Mouse (Mus musculus): ENCODE results near the gene Klhl32.

DNA sequence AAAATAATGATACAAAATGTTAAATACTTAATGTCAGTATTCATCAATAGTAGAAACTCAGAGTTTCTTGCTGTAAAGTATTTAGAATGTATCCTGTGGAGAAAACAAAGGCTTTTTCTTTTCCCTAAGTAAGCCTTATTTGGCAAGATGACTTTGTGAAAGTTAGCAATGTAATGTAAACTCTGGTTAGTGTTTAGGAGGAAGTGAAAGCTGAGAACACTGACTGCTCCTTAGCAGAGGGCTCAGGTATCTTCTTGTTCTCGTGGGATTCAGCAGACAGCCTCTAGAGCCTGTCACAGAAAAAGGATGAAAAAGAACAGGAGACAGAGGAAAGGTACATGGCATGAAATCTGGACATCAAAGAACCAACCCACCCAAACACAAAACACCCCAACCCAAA is 268.6 kb downstream of the Klhl32 start:
- TF ChIP-seq CTCF (IDR thresholded peaks at IDR 0.05; ENCODE audit: insufficient read depth, low read depth, low read length), result no peak
- TF ChIP-seq POLR2A (IDR thresholded peaks at IDR 0.05; ENCODE audit: insufficient read depth, low read depth, low read length), result no peak

All from olfactory bulb, adult 2 months (tissue).